Mouse (Mus musculus) intestine, postnatal 0 days (tissue): ENCODE data around the gene Slc1a7. TPM values are rescaled to one million over a fixed set of nuclear protein-coding genes. Genes with fewer than 3 reads are reported as not detected.

ENCODE experiments used
- ATAC-seq: fragments of 200-750 bp; cut with Nextera tagmentation; 2 replicates; pipeline ENCODE4 v1.8.0; 2017; ENCODE audit warnings: mild to moderate bottlenecking, moderate TSS enrichment, moderate library complexity
- H3K27ac ChIP-seq: fragments of 300-500 bp; sonication (generic); 2 replicates; pipeline ENCODE4 v1.5.1; 2014; ENCODE audit warnings: mild to moderate bottlenecking, low read depth, low read length, moderate library complexity
- H3K27me3 ChIP-seq: fragments of 300-500 bp; sonication (generic); replicated peaks from 2 replicates; pipeline ENCODE4 v1.6.1; 2014; ENCODE audit warnings: low read length, mixed read lengths; ENCODE audit not compliant: control insufficient read depth, insufficient read depth
- H3K36me3 ChIP-seq: fragments of 300-500 bp; sonication (generic); 2 replicates; pipeline ENCODE4 v1.6.1; 2014; ENCODE audit warnings: mild to moderate bottlenecking, moderate library complexity; ENCODE audit not compliant: control insufficient read depth, insufficient read depth
- H3K4me1 ChIP-seq: fragments of 300-500 bp; sonication (generic); replicated peaks from 2 replicates; pipeline ENCODE4 v1.6.1; 2014; ENCODE audit warnings: antibody characterized with exemption, low read length, mixed read lengths; ENCODE audit not compliant: control insufficient read depth, insufficient read depth
- H3K4me2 ChIP-seq: fragments of 300-500 bp; sonication (generic); replicated peaks from 2 replicates; pipeline ENCODE4 v1.6.1; 2014; ENCODE audit warnings: low read depth, mild to moderate bottlenecking, moderate library complexity
- H3K4me3 ChIP-seq: fragments of 300-500 bp; sonication (generic); 2 replicates; pipeline ENCODE4 v1.5.1; 2014; ENCODE audit warnings: low read depth, low read length
- H3K9ac ChIP-seq: fragments of 300-500 bp; sonication (generic); 2 replicates; pipeline ENCODE4 v1.6.1; 2014; ENCODE audit warnings: mild to moderate bottlenecking, low read depth, low read length
- H3K9me3 ChIP-seq: fragments of 300-500 bp; sonication (generic); 2 replicates; pipeline ENCODE4 v1.6.1; 2016; ENCODE audit warnings: mixed run types; ENCODE audit not compliant: control insufficient read depth
- CTCF ChIP-seq: sonication (generic); IDR thresholded peaks from 2 replicates; pipeline ENCODE4 v1.5.1; 2016; ENCODE audit warnings: low read depth, mild to moderate bottlenecking, control low read depth, antibody characterized with exemption, moderate library complexity
- WGBS: fragments of 180-500 bp; shearing (Covaris S2); extraction: QIAGEN DNeasy Blood & Tissue Kit; methylation state at CpG from one replicate; pipeline ENCODE4 v1.1.7; 2014; 5-methylcytosine and 5-hydroxymethylcytosine counted together
- polyA plus RNA-seq: library from polyadenylated mRNA; unstranded; fragments of >200 nt; fragmentation: Nextera tagmentation; extraction: Ambion mirVana; gene quantifications from 2 replicates; pipeline ENCODE4 v1.2.1, GENCODE M21; 2015

The Slc1a7 gene
- polyA plus RNA-seq, 1 experiment from 2014 or later, result 0.14 TPM

DNA sequence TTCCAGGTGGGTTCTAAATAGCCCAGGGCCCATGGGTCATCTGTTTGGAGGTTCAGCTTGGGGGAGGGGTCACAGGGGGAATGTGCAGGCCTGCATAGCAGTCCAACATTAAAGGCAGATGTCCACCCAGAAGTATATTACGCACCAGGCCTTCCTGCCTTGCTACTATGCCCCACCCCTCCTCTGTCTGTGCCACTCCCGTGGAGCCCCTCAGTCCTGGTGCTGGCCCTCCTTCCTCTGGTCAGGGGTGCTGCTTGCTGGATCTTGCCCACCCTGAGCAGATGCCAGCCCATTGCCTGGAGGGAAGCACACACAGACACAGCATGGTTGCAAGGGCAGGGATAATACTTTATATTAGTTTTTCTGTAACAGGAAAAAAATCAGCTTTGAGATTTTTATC is 46.3 kb downstream of the Slc1a7 start:
- no peak for ATAC-seq
- Histone ChIP-seq H3K27ac (no peak overlapping the region), H3K4me3 (no peak overlapping the region), H3K9ac (no peak overlapping the region), H3K9me3 (no peaks in the 10 kb centered on the region), H3K27me3 (no peaks in the 10 kb centered on the region), H3K4me1 (no peaks in the 10 kb centered on the region), H3K4me2 (no peak overlapping the region), H3K36me3 (no peaks in the 10 kb centered on the region)
- no peak for TF ChIP-seq CTCF
- 46% methylated on average over 2 of the region's 2 CpGs for WGBS

DNA sequence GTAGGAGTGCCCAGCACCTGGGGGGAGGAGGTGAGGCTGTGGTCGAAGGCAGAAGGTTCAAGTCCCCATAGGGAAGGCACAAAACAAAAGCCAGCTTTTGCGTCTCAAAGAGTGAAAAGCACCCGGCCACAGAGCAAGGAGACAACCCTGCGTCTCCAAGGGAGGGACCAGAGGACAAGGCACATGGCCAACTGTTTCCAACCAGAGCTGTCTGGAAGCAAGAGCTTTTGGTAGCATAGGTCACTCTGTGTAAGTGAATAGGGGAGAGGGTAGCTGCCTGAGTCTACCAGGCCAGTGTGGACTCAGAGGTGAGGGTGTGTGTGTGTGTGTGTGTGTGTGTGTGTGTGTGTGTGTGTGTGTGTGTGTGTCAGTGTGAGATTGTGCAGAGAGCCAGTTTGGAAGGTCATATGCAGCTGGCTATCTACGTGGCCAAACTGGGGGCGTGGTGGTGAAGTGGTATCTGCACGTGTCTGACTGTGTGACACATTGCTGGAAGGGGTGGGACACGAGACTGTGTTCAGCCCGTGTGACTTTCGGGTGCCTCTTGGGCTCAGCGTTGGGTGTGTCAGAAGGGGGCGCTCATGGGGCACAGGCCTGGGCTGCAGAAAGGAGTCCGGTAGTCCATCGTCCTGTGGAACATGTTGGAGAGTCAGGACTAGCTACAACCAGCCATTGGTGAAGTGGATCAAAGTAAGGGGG is 47.1 kb downstream of the Slc1a7 start:
- no peak overlapping the region for H3K27ac ChIP-seq
- WGBS, result 53% methylated on average over 14 of the region's 14 CpGs
- H3K9ac ChIP-seq, result no peak overlapping the region
- H3K9me3 ChIP-seq, result no peaks in the 10 kb centered on the region
- no peaks in the 10 kb centered on the region for H3K4me1 ChIP-seq
- no peak overlapping the region for H3K4me2 ChIP-seq
- ATAC-seq, result peak; percentile 59; the same call in 1 of the 2 replicates
- H3K4me3 ChIP-seq, result no peak overlapping the region
- no peaks in the 10 kb centered on the region for H3K36me3 ChIP-seq
- no peaks in the 10 kb centered on the region for H3K27me3 ChIP-seq
- peak; percentile 70 for TF ChIP-seq CTCF

DNA sequence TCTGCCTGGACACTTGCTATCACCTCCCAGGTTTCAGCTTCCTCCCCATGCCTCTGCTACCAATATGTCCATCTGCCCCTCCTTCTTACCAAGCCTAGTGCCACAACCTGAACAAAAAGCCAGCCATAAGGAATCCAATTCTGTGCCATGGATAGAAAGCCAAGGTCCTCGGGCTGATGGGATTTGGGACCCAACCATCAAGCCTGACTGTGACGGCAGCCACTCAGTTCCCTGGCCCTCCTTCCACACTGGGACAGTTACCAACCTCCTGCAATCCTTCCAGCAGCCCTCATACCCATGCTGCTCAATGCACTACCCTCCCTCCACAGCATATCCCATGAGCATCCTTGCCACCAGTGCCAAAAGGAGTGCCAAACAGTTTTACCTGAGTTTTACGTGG is 48.2 kb downstream of the Slc1a7 start:
- Histone ChIP-seq H3K4me2 (no peak overlapping the region), H3K27ac (no peak overlapping the region)
- 79% methylated on average over 3 of the region's 3 CpGs for WGBS

DNA sequence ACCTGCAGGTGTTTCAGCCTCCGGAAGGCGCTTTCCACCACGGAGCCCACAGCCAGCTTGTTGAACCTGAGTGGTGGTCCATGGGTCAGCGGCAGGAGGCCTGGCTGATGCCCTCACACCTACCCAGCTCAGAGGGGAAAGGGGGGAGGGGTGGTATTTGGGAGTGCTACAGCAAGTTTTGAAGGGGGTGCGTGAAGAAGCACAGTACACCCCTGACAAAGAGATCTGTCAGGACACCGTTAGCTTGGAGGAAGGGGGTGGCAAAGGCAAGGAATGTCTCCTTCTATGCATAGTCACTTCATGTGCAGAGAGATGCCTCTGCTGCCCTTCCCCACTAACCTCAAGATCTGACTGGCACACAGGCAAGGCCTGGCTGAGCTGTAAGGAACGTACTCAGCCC is 49.7 kb downstream of the Slc1a7 start:
- Histone ChIP-seq H3K27me3 (no peaks in the 10 kb centered on the region), H3K4me2 (no peak overlapping the region), H3K9me3 (no peaks in the 10 kb centered on the region), H3K4me3 (no peak overlapping the region), H3K4me1 (no peaks in the 10 kb centered on the region), H3K9ac (no peak overlapping the region), H3K36me3 (peaks cover 10% of the 10 kb centered on the region; the same call in 1 of the 2 replicates), H3K27ac (no peak overlapping the region)
- 84% methylated on average over 7 of the region's 7 CpGs for WGBS
- TF ChIP-seq CTCF, result no peak
- ATAC-seq, result no peak

More for the DNA sequence above, 48.2 kb downstream of the Slc1a7 start:
- no peak for ATAC-seq
- no peak overlapping the region for H3K9ac ChIP-seq
- H3K4me1 ChIP-seq, result no peaks in the 10 kb centered on the region
- H3K36me3 ChIP-seq, result peaks cover 8% of the 10 kb centered on the region; the same call in 1 of the 2 replicates
- no peaks in the 10 kb centered on the region for H3K9me3 ChIP-seq
- H3K4me3 ChIP-seq, result no peak overlapping the region
- TF ChIP-seq CTCF, result no peak
- H3K27me3 ChIP-seq, result no peaks in the 10 kb centered on the region

DNA sequence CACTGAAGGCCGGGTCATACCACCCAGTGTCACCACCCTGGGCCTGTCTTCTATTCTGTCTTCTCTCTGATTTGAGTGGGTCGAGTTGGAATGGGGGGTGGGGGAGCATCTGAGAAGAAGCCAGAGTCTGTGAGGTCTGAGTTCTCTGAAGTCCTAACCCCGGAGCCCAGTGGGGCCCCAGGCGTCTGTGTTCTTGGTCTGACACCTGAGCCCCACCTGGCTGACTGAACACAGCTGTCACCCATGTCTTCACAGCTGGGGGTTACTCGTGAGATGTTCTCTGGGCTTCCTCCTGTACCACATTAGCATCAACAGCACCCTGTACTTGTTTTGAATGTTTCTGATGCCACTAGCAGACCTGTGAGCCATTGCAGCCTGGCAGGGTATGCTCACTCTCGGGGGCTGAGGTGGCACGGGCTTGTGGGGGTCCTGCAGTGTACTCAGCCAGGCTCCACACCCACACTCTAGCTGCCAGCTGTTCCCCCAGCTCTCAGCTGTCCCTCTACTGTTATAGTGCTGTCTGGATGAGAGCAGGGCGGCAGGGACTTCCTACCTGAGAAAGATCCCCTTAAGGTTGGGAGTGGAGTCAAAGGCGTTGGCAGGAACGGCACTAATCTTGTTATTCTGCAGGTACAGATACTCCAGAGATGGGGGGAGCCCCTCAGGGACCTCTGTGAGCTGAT is 50.2 kb downstream of the Slc1a7 start:
- Histone ChIP-seq H3K4me1 (0 out of 2 replicates have a peak, but pooled peaks cover 3% of the 10 kb centered on the region), H3K4me2 (no peak overlapping the region), H3K9ac (no peak overlapping the region), H3K27me3 (no peaks in the 10 kb centered on the region), H3K9me3 (no peaks in the 10 kb centered on the region), H3K4me3 (no peak overlapping the region), H3K27ac (no peak overlapping the region), H3K36me3 (peaks cover 10% of the 10 kb centered on the region; the same call in 1 of the 2 replicates)
- 42% methylated on average over 10 of the region's 10 CpGs for WGBS
- no peak for TF ChIP-seq CTCF
- ATAC-seq, result no peak
